Mouse (Mus musculus) kidney, adult 2 months (tissue): ENCODE measurements around the gene Cnot1.

Source experiments
- CTCF ChIP-seq: fragments of 200-500 bp; conservative IDR thresholded peaks from 2 replicates; pipeline ENCODE4 v1.5.1; 2011; ENCODE audit warnings: low read depth, mild to moderate bottlenecking, control low read depth, low read length, moderate library complexity, mixed read lengths; ENCODE audit not compliant: insufficient read depth, insufficient read length
- POLR2A ChIP-seq: fragments of 200-500 bp; IDR thresholded peaks from one replicate; pipeline ENCODE4 v1.6.1; 2011; ENCODE audit warnings: low read depth, low read length, control low read depth

GRCm38 (mm10) chr8:95850326-95850725 lies 43.1 kb upstream of the Cnot1 start:
- no peak for TF ChIP-seq CTCF
- no peak for TF ChIP-seq POLR2A
